Mouse (Mus musculus): ENCODE results near the gene Syngr2. TPM values are rescaled to one million over a fixed set of nuclear protein-coding genes. Genes with fewer than 3 reads are reported as not detected.

Syngr2 gene
- polyA plus RNA-seq, 2 experiments: 36.5 to 50.4 TPM

- Histone ChIP-seq H3K27ac (no peak overlapping the region), H3K9ac (replicated peaks) (no peak overlapping the region; the same call in 1 of the 2 replicates), H3K4me1 (replicated peaks; ENCODE audit: control insufficient read depth in 2 of 2, insufficient read depth in 2 of 2, low read length in 1 of 2) (peaks cover 26 to 39% of the 10 kb centered on the region in 2 experiments), H3K36me3 (replicated peaks; ENCODE audit: control insufficient read depth, insufficient read depth, low read depth) (peaks cover 52% of the 10 kb centered on the region), H3K9me3 (ENCODE audit: control insufficient read depth, low read length) (no peaks in the 10 kb centered on the region), H3K27me3 (ENCODE audit: control insufficient read depth, insufficient read depth, low read length) (no peaks in the 10 kb centered on the region), H3K4me3 (ENCODE audit: insufficient read depth in 1 of 2, low read depth in 2 of 2, low read length in 2 of 2) (peak overlapping the region in 1 of 2 experiments; percentile 95; a peak in 1 of 4 replicates), H3K4me2 (ENCODE audit: low read depth) (peak overlapping the region; percentile 90)
- TF ChIP-seq EP300 (IDR thresholded peaks at IDR 0.05; ENCODE audit: low read depth) (no peak), CTCF (IDR thresholded peaks at IDR 0.05; ENCODE audit: low read depth) (no peak)
- WGBS (ENCODE audit: insufficient replicate concordance): 85% methylated on average over 6 of the region's 6 CpGs
- DNase-seq (ENCODE audit: low read depth in 3 of 3, low spot score in 3 of 3) (no peak), ATAC-seq (ENCODE audit: insufficient read depth) (no peak)
These were observed 13.9 kb downstream of the Syngr2 start for GRCm38 (mm10) chr11:117823411-117823810.

DNA sequence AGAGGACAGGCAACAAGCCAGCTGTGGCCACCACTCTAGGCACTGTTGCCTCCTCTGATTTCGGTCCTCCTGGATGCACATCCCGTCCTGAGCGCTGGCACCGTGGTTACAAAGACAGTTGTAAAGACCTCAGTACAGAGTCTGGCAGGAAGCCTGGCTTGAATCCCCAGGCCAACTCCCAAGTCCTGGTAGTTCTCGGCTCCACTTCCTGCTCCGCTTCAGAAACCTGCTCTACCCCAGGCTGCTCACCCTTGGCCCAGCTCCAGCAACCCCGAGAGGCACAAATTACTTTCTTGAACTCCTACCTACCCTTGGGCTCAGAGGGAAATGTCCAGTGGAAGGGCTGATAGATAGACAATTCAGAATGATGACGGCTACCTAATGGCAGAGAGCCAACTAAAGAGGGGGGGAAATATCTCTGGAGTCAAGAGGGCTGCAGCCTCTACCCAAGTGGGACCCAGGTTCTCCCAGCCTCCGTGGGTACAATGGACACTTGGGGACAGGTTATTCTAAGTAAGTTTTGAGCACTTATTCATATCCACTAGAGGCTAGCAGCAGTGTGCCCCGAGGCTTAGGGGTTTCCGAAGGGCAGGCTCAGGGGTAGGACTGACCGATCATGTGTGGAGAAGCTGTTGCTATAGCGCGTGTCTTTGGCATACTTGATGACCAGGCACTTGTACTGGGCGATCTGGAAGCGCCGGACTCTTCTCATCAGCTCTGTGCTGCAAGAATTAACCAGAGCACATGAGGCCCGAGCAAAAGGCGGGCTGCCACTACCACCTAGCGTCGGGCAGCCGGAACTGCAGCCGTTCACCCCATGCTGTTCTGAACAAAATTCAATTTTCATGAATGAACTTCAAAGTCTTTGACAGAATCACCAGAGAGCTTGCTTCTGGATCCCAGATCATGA, 14.8 kb downstream of the Syngr2 start:
- Histone ChIP-seq H3K4me3 (ENCODE audit: insufficient read depth in 1 of 2, low read depth in 2 of 2, low read length in 2 of 2) (peak overlapping the region; percentile 90 to 95), H3K4me1 (replicated peaks; ENCODE audit: control insufficient read depth in 2 of 2, insufficient read depth in 2 of 2, low read length in 1 of 2) (peaks cover 35 to 48% of the 10 kb centered on the region in 2 experiments), H3K9me3 (ENCODE audit: control insufficient read depth, low read length) (no peaks in the 10 kb centered on the region), H3K9ac (replicated peaks) (peak overlapping the region; percentile 99), H3K36me3 (replicated peaks; ENCODE audit: control insufficient read depth, insufficient read depth, low read depth) (peaks cover 48% of the 10 kb centered on the region), H3K4me2 (ENCODE audit: low read depth) (peak overlapping the region; percentile 90), H3K27me3 (ENCODE audit: control insufficient read depth, insufficient read depth, low read length) (no peaks in the 10 kb centered on the region), H3K27ac (peak overlapping the region; percentile 93)
- WGBS (ENCODE audit: insufficient replicate concordance): 15% methylated on average over 23 of the region's 23 CpGs
- DNase-seq (ENCODE audit: low read depth in 3 of 3, low spot score in 3 of 3) (peak in 2 of 3 experiments; percentile 67 to 69), ATAC-seq (ENCODE audit: insufficient read depth) (peak; percentile 56)
- TF ChIP-seq CTCF (IDR thresholded peaks at IDR 0.05; ENCODE audit: low read depth) (peak; percentile 98), EP300 (IDR thresholded peaks at IDR 0.05; ENCODE audit: low read depth) (no peak)

DNA sequence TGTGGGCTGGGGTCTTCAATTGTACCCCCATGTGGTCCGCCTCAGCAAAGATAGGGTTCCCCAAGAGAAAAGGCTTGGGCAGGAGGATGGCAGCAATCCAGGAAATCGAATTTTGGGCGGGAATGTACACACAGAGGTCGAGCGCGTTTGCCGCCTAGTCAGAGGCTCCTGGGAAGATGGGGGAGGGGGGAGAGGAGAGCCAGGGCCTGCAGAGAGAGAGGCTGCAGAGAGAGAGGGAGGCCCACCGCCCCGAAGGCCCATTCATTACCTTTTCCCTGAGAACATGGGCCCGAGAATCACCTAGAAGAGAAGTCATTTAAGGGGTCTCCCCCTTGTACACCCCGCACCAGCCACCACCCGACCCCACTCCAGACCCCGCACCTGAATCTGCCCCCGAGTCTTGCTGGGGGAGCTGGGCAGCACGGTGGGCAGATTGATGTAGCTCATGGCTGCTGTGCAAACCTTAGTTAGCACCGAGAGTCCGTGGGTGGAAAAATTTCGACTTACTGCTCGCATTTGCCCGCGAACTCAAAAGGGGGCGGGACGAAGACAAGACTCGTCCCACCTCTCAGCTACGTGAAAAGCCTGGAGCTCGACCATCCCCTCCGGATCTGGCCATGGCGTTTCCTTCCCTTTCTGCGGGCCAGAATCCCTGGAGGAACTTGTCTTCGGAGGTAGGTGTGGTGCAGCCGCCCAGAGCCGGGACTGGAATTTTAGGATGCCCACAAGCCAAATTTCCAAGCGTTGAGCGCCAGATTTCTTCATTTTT, 16.0 kb downstream of the Syngr2 start, which contains the start of the genes Afmid and Tk1:
Afmid (plus strand) TSS at position 592 of the 769 bp plus-strand sequence.
Tk1 (minus strand) TSS at position 760 of the 769 bp plus-strand sequence.
- no peak for TF ChIP-seq CTCF (IDR thresholded peaks at IDR 0.05; ENCODE audit: low read depth)
- 0 out of 2 replicates have a peak, but pooled peaks have one; percentile 6 for TF ChIP-seq EP300 (IDR thresholded peaks at IDR 0.05; ENCODE audit: low read depth)
- Histone ChIP-seq H3K9me3 (ENCODE audit: control insufficient read depth, low read length) (no peaks in the 10 kb centered on the region), H3K9ac (replicated peaks) (peak within 1 kb of the TSS; percentile 99), H3K27me3 (ENCODE audit: control insufficient read depth, insufficient read depth, low read length) (no peaks in the 10 kb centered on the region), H3K4me3 (ENCODE audit: insufficient read depth in 1 of 2, low read depth in 2 of 2, low read length in 2 of 2) (peak within 1 kb of the TSS; percentile 90 to 95), H3K36me3 (replicated peaks; ENCODE audit: control insufficient read depth, insufficient read depth, low read depth) (peaks cover 36% of the 10 kb centered on the region), H3K4me1 (replicated peaks; ENCODE audit: control insufficient read depth in 2 of 2, insufficient read depth in 2 of 2, low read length in 1 of 2) (peaks cover 46 to 60% of the 10 kb centered on the region in 2 experiments), H3K4me2 (ENCODE audit: low read depth) (peak within 1 kb of the TSS; percentile 90), H3K27ac (peak within 1 kb of the TSS; percentile 93)
- WGBS (ENCODE audit: insufficient replicate concordance): under 1% methylated on average over 34 of the region's 34 CpGs
- peak; percentile 68 for ATAC-seq (ENCODE audit: insufficient read depth)
- peak; percentile 76 to 83 (median 78) for DNase-seq (ENCODE audit: low read depth in 3 of 3, low spot score in 3 of 3)

- ATAC-seq (ENCODE audit: insufficient read depth): no peak
- peak overlapping the region; percentile 93 for H3K27ac ChIP-seq
- peaks cover 30% of the 10 kb centered on the region for H3K36me3 ChIP-seq (replicated peaks; ENCODE audit: control insufficient read depth, insufficient read depth, low read depth)
- peak overlapping the region; percentile 90 for H3K4me2 ChIP-seq (ENCODE audit: low read depth)
- no peak for TF ChIP-seq EP300 (IDR thresholded peaks at IDR 0.05; ENCODE audit: low read depth)
- TF ChIP-seq CTCF (IDR thresholded peaks at IDR 0.05; ENCODE audit: low read depth): no peak
- peaks cover 53 to 67% of the 10 kb centered on the region in 2 experiments for H3K4me1 ChIP-seq (replicated peaks; ENCODE audit: control insufficient read depth in 2 of 2, insufficient read depth in 2 of 2, low read length in 1 of 2)
- H3K9ac ChIP-seq (replicated peaks): peak overlapping the region; percentile 99
- 37% methylated on average over 5 of the region's 5 CpGs for WGBS (ENCODE audit: insufficient replicate concordance)
- H3K4me3 ChIP-seq (ENCODE audit: insufficient read depth in 1 of 2, low read depth in 2 of 2, low read length in 2 of 2): peak overlapping the region; percentile 90 to 95
- H3K9me3 ChIP-seq (ENCODE audit: control insufficient read depth, low read length): no peaks in the 10 kb centered on the region
- H3K27me3 ChIP-seq (ENCODE audit: control insufficient read depth, insufficient read depth, low read length): no peaks in the 10 kb centered on the region
- DNase-seq (ENCODE audit: low read depth in 3 of 3, low spot score in 3 of 3): no peak
These were observed 16.7 kb downstream of the Syngr2 start for GRCm38 (mm10) chr11:117826164-117826563.
